Mouse (Mus musculus): Measurements from ENCODE around the gene Car9. TPM values are rescaled to one million over a fixed set of nuclear protein-coding genes. Genes with fewer than 3 reads are reported as not detected.
A peak's percentile ranks its signal among the peaks of the same experiment; 100 is the strongest.

The Car9 gene
- polyA plus RNA-seq, 1 experiment from 2014 or later = 0.07 TPM

- Histone ChIP-seq H3K9ac (ENCODE audit: low read length) (no peak overlapping the region), H3K27me3 (ENCODE audit: control insufficient read depth, insufficient read depth, low read length) (no peaks in the 10 kb centered on the region), H3K36me3 (ENCODE audit: control insufficient read depth, insufficient read depth, low read length) (no peaks in the 10 kb centered on the region), H3K9me3 (ENCODE audit: control insufficient read depth, low read length) (no peaks in the 10 kb centered on the region), H3K4me1 (ENCODE audit: control insufficient read depth, insufficient read depth, low read length) (peaks cover 15% of the 10 kb centered on the region), H3K27ac (ENCODE audit: low read depth, low read length) (no peak overlapping the region), H3K4me2 (no peak overlapping the region), H3K4me3 (ENCODE audit: low read depth, low read length) (no peak overlapping the region)
- 48% methylated on average over 12 of the region's 12 CpGs for WGBS
- DNase-seq (ENCODE audit: low spot score, missing footprints) = peak; percentile 84
- no peak for ATAC-seq (ENCODE audit: low FRiP score)
Observed at GRCm38 (mm10) chr4:43492101-43492820, 14.5 kb upstream of the Car9 start.

GRCm38 (mm10) chr4:43492821-43493185 is 14.0 kb upstream of the Car9 start, which contains the start of gene Ccdc107:
TSS of gene Ccdc107 (plus strand) at chr4:43492900.
- peak within 1 kb of the TSS; percentile 76 for H3K9ac ChIP-seq (ENCODE audit: low read length)
- H3K9me3 ChIP-seq (ENCODE audit: control insufficient read depth, low read length) = no peaks in the 10 kb centered on the region
- H3K27ac ChIP-seq (ENCODE audit: low read depth, low read length) = peak within 1 kb of the TSS; percentile 68
- peaks cover 18% of the 10 kb centered on the region for H3K4me1 ChIP-seq (ENCODE audit: control insufficient read depth, insufficient read depth, low read length)
- H3K4me3 ChIP-seq (ENCODE audit: low read depth, low read length) = peak within 1 kb of the TSS; percentile 75
- no peaks in the 10 kb centered on the region for H3K36me3 ChIP-seq (ENCODE audit: control insufficient read depth, insufficient read depth, low read length)
- no peaks in the 10 kb centered on the region for H3K27me3 ChIP-seq (ENCODE audit: control insufficient read depth, insufficient read depth, low read length)
- H3K4me2 ChIP-seq = peak within 1 kb of the TSS; percentile 70
- WGBS = under 1% methylated on average over 25 of the region's 25 CpGs
- peak; percentile 98 for ATAC-seq (ENCODE audit: low FRiP score)
- peak; percentile 97 for DNase-seq (ENCODE audit: low spot score, missing footprints)

- Histone ChIP-seq H3K36me3 (ENCODE audit: control insufficient read depth, insufficient read depth, low read length) (no peaks in the 10 kb centered on the region), H3K27me3 (ENCODE audit: control insufficient read depth, insufficient read depth, low read length) (no peaks in the 10 kb centered on the region), H3K9me3 (ENCODE audit: control insufficient read depth, low read length) (no peaks in the 10 kb centered on the region), H3K4me1 (ENCODE audit: control insufficient read depth, insufficient read depth, low read length) (peaks cover 23% of the 10 kb centered on the region), H3K4me3 (ENCODE audit: low read depth, low read length) (peak overlapping the region; percentile 75), H3K4me2 (peak overlapping the region; percentile 70), H3K9ac (ENCODE audit: low read length) (peak overlapping the region; percentile 76), H3K27ac (ENCODE audit: low read depth, low read length) (peak overlapping the region; percentile 68)
- DNase-seq (ENCODE audit: low spot score, missing footprints) (peak; percentile 100), ATAC-seq (ENCODE audit: low FRiP score) (peak; percentile 89)
- WGBS = under 1% methylated on average over 47 of the region's 47 CpGs
Observed at GRCm38 (mm10) chr4:43493186-43493845, 13.4 kb upstream of the Car9 start.

GRCm38 (mm10) chr4:43493846-43494240 is 12.9 kb upstream of the Car9 start:
- Histone ChIP-seq H3K27ac (ENCODE audit: low read depth, low read length) (peak overlapping the region; percentile 68; the same call in 1 of the 2 replicates), H3K36me3 (ENCODE audit: control insufficient read depth, insufficient read depth, low read length) (no peaks in the 10 kb centered on the region), H3K27me3 (ENCODE audit: control insufficient read depth, insufficient read depth, low read length) (no peaks in the 10 kb centered on the region), H3K4me1 (ENCODE audit: control insufficient read depth, insufficient read depth, low read length) (peaks cover 28% of the 10 kb centered on the region), H3K9me3 (ENCODE audit: control insufficient read depth, low read length) (no peaks in the 10 kb centered on the region), H3K9ac (ENCODE audit: low read length) (peak overlapping the region; percentile 76), H3K4me3 (ENCODE audit: low read depth, low read length) (peak overlapping the region; percentile 75), H3K4me2 (peak overlapping the region; percentile 70)
- no peak for ATAC-seq (ENCODE audit: low FRiP score)
- 5% methylated on average over 9 of the region's 9 CpGs for WGBS
- no peak for DNase-seq (ENCODE audit: low spot score, missing footprints)

GRCm38 (mm10) chr4:43496587-43496986 is 10.2 kb upstream of the Car9 start:
- Histone ChIP-seq H3K4me1 (ENCODE audit: control insufficient read depth, insufficient read depth, low read length) (peaks cover 30% of the 10 kb centered on the region), H3K9me3 (ENCODE audit: control insufficient read depth, low read length) (no peaks in the 10 kb centered on the region), H3K4me2 (0 out of 2 replicates have a peak overlapping the region, but pooled peaks have one; percentile 16), H3K27ac (ENCODE audit: low read depth, low read length) (no peak overlapping the region), H3K27me3 (ENCODE audit: control insufficient read depth, insufficient read depth, low read length) (no peaks in the 10 kb centered on the region), H3K4me3 (ENCODE audit: low read depth, low read length) (no peak overlapping the region), H3K9ac (ENCODE audit: low read length) (no peak overlapping the region), H3K36me3 (ENCODE audit: control insufficient read depth, insufficient read depth, low read length) (no peaks in the 10 kb centered on the region)
- WGBS = 46% methylated on average over 6 of the region's 6 CpGs
- ATAC-seq (ENCODE audit: low FRiP score) (no peak), DNase-seq (ENCODE audit: low spot score, missing footprints) (peak; percentile 83)

DNA sequence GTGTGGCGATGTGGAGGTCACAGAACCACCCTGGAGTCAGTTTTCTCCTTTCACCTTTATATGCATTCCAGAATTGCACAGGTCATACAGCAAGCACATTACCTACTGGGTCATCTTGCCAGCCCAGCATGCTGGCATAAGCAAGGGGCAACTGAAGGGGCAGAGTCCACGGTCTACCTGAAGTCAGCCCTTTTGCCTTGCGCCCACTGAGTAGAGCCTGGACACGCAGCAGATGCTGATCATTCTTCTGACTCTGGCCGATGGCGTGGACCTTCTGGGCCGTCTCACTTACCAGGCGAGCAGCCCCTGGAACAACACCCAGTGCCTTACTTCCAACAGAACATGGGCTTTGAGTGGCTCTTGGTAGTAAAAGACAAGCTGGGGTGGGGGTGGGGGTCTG is 9.4 kb upstream of the Car9 start:
- H3K9me3 ChIP-seq (ENCODE audit: control insufficient read depth, low read length) = no peaks in the 10 kb centered on the region
- no peak overlapping the region for H3K9ac ChIP-seq (ENCODE audit: low read length)
- no peak for DNase-seq (ENCODE audit: low spot score, missing footprints)
- H3K27ac ChIP-seq (ENCODE audit: low read depth, low read length) = no peak overlapping the region
- H3K36me3 ChIP-seq (ENCODE audit: control insufficient read depth, insufficient read depth, low read length) = no peaks in the 10 kb centered on the region
- no peak overlapping the region for H3K4me3 ChIP-seq (ENCODE audit: low read depth, low read length)
- H3K4me2 ChIP-seq = peak overlapping the region; percentile 75; the same call in 1 of the 2 replicates
- no peak for ATAC-seq (ENCODE audit: low FRiP score)
- H3K27me3 ChIP-seq (ENCODE audit: control insufficient read depth, insufficient read depth, low read length) = no peaks in the 10 kb centered on the region
- WGBS = 94% methylated on average over 8 of the region's 8 CpGs
- peaks cover 30% of the 10 kb centered on the region for H3K4me1 ChIP-seq (ENCODE audit: control insufficient read depth, insufficient read depth, low read length)

- no peaks in the 10 kb centered on the region for H3K36me3 ChIP-seq (ENCODE audit: control insufficient read depth, insufficient read depth, low read length)
- no peak overlapping the region for H3K27ac ChIP-seq (ENCODE audit: low read depth, low read length)
- ATAC-seq (ENCODE audit: low FRiP score) (no peak), DNase-seq (ENCODE audit: low spot score, missing footprints) (no peak)
- H3K9ac ChIP-seq (ENCODE audit: low read length) = peak overlapping the region; percentile 7; the same call in 1 of the 2 replicates
- H3K9me3 ChIP-seq (ENCODE audit: control insufficient read depth, low read length) = no peaks in the 10 kb centered on the region
- peaks cover 30% of the 10 kb centered on the region for H3K4me1 ChIP-seq (ENCODE audit: control insufficient read depth, insufficient read depth, low read length)
- no peaks in the 10 kb centered on the region for H3K27me3 ChIP-seq (ENCODE audit: control insufficient read depth, insufficient read depth, low read length)
- 81% methylated on average over 4 of the region's 4 CpGs for WGBS
- H3K4me3 ChIP-seq (ENCODE audit: low read depth, low read length) = peak overlapping the region; percentile 57; the same call in 1 of the 2 replicates
- peak overlapping the region; percentile 75 for H3K4me2 ChIP-seq
Observed at GRCm38 (mm10) chr4:43497946-43498345, 8.8 kb upstream of the Car9 start.

GRCm38 (mm10) chr4:43498983-43499382 is 7.8 kb upstream of the Car9 start:
- 16% methylated on average over 8 of the region's 8 CpGs for WGBS
- DNase-seq (ENCODE audit: low spot score, missing footprints) (peak; percentile 90), ATAC-seq (ENCODE audit: low FRiP score) (peak; percentile 45; the same call in 1 of the 2 replicates)
- Histone ChIP-seq H3K9ac (ENCODE audit: low read length) (peak overlapping the region; percentile 70), H3K36me3 (ENCODE audit: control insufficient read depth, insufficient read depth, low read length) (no peaks in the 10 kb centered on the region), H3K27me3 (ENCODE audit: control insufficient read depth, insufficient read depth, low read length) (no peaks in the 10 kb centered on the region), H3K4me2 (peak overlapping the region; percentile 75), H3K4me1 (ENCODE audit: control insufficient read depth, insufficient read depth, low read length) (peaks cover 30% of the 10 kb centered on the region), H3K27ac (ENCODE audit: low read depth, low read length) (no peak overlapping the region), H3K9me3 (ENCODE audit: control insufficient read depth, low read length) (no peaks in the 10 kb centered on the region), H3K4me3 (ENCODE audit: low read depth, low read length) (peak overlapping the region; percentile 57)

Measured in midbrain, embryonic 11.5 days (tissue).